Mouse (Mus musculus) kidney, postnatal 4 days (tissue): Measurements from ENCODE around the gene Rer1.

Source experiments
- DNase-seq, 2 experiments: peaks; one replicate each; pipeline ENCODE4 v3.0.0; 2021; ENCODE audit warnings: mixed read lengths in 2 of 2

Gene Rer1

GRCm38 (mm10) chr4:155086108-155087024 lies at the start of gene Rer1, which contains the start of gene Morn1:
Gene Rer1 (minus strand): TSS chr4:155086382.
Gene Morn1 (plus strand): TSS chr4:155086577.
- peak; percentile 100 for DNase-seq

- DNase-seq: no peak
Observed at GRCm38 (mm10) chr4:155134686-155135172, 48.5 kb upstream of the Rer1 start.

- peak; percentile 55 to 70 for DNase-seq
Observed at GRCm38 (mm10) chr4:155133658-155134417, 47.7 kb upstream of the Rer1 start.

- no peak for DNase-seq
Observed at GRCm38 (mm10) chr4:155133188-155133587, 47.0 kb upstream of the Rer1 start.

GRCm38 (mm10) chr4:155130616-155131015 lies 44.4 kb upstream of the Rer1 start:
- DNase-seq: no peak

GRCm38 (mm10) chr4:155129996-155130395 lies 43.8 kb upstream of the Rer1 start:
- no peak for DNase-seq

- peak; percentile 48 to 60 for DNase-seq
Observed at GRCm38 (mm10) chr4:155129132-155129917, 43.1 kb upstream of the Rer1 start.

- no peak for DNase-seq
Observed at GRCm38 (mm10) chr4:155128411-155128810, 42.2 kb upstream of the Rer1 start.

GRCm38 (mm10) chr4:155126602-155127372 lies 40.6 kb upstream of the Rer1 start:
- no peak for DNase-seq

- no peak for DNase-seq
Observed at GRCm38 (mm10) chr4:155126194-155126593, 40.0 kb upstream of the Rer1 start.

- DNase-seq: no peak
Observed at GRCm38 (mm10) chr4:155125310-155125709, 39.1 kb upstream of the Rer1 start.

GRCm38 (mm10) chr4:155123868-155124534 lies 37.8 kb upstream of the Rer1 start:
- DNase-seq: peak; percentile 39 to 65

- DNase-seq: peak; percentile 79 to 87
Observed at GRCm38 (mm10) chr4:155122444-155123040, 36.4 kb upstream of the Rer1 start.

GRCm38 (mm10) chr4:155121915-155122443 lies 35.8 kb upstream of the Rer1 start:
- no peak for DNase-seq

GRCm38 (mm10) chr4:155121222-155121621 lies 35.0 kb upstream of the Rer1 start:
- no peak for DNase-seq

- no peak for DNase-seq
Observed at GRCm38 (mm10) chr4:155120583-155120982, 34.4 kb upstream of the Rer1 start.

- DNase-seq: no peak
Observed at GRCm38 (mm10) chr4:155120038-155120437, 33.9 kb upstream of the Rer1 start.

- no peak for DNase-seq
Observed at GRCm38 (mm10) chr4:155118278-155118677, 32.1 kb upstream of the Rer1 start.

GRCm38 (mm10) chr4:155117396-155117978 lies 31.3 kb upstream of the Rer1 start:
- no peak for DNase-seq

- DNase-seq: no peak
Observed at GRCm38 (mm10) chr4:155116607-155117006, 30.4 kb upstream of the Rer1 start.
